11 mouse cellular contexts compared by ENCODE assay signal in the genomic region with DNA sequence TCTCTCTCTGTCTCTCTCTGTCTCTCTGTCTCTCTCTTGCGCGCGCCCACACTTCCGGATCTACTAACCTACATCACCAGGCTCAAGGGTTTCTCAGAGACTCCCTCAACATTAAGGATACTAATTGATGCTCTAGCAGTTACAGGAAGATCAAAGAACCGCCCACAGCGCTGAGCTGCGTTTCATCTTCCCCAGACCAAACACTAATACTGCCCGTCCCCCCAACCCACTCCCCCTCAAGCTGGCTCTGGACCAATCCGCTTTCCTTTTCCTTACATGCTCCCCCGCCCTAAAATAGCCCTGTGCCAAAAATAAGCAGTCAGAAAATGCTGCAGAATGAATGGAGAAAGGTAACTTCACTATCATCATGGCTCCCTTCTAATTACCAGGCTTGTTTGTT.
DNase-seq lines count a peak whose midpoint lies in the region.
"Had no signal": no experiment of that assay in that cellular context is flagged by ENCODE, and none has a peak within 500 bp of the region (broad histone marks: within the 10 kb centered on the region; RNA-seq: fewer than 3 reads in every experiment).

No protein-coding gene starts in this region.

- peak; percentile 60 to 68 for DNase-seq in cerebellum, postnatal 10 days
- DNase-seq in cerebellum, adult 9-11 months, result no peak
- peak; percentile 38 to 57 for DNase-seq in kidney, postnatal 4 days
- DNase-seq in kidney, postnatal 14 days, result no peak
- peak; percentile 65 to 70 for DNase-seq in right cerebral cortex, postnatal 10 days (ENCODE audit: low spot score in 2 of 2)
- no peak for DNase-seq in right cerebral cortex, postnatal 25 days
- no peak for DNase-seq in urinary bladder, postnatal 25 days (ENCODE audit: low spot score)
- no peak for DNase-seq in Muller cell, postnatal 12 days (ENCODE audit: inconsistent ontology term)
- DNase-seq: adrenal gland, postnatal 25 days; cerebellum, adult 11 months; gastrocnemius, adult 2 months had no signal

Comparison
In these comparisons a context has a peak if more than half of its experiments do, and no peak if none do; other contexts are left out.
1. DNase-seq: peak in cerebellum, postnatal 10 days (2 of 2), kidney, postnatal 4 days (2 of 2) and right cerebral cortex, postnatal 10 days (2 of 2); none in cerebellum, adult 9-11 months (single experiment), kidney, postnatal 14 days (single experiment), right cerebral cortex, postnatal 25 days (single experiment), urinary bladder, postnatal 25 days (single experiment) and Muller cell, postnatal 12 days (single experiment).